12 mouse cellular contexts compared by ENCODE assay signal in genomic region chr5:127353002-127353401, GRCm38 (mm10).
DNase-seq lines count a peak whose midpoint lies in the region; ATAC-seq and TF ChIP-seq lines count a peak whose summit lies in the region.
"Had no signal": no experiment of that assay in that cellular context is flagged by ENCODE, and none has a peak within 500 bp of the region (broad histone marks: within the 10 kb centered on the region; RNA-seq: fewer than 3 reads in every experiment).

No protein-coding gene starts in this region.

- H3K27me3 ChIP-seq in kidney, postnatal 0 days (ENCODE audit: insufficient read depth, low read length): no peaks in the 10 kb centered on the region
- H3K27me3 ChIP-seq in testis, adult 2 months (ENCODE audit: control insufficient read depth, insufficient read depth, low read length): no peaks in the 10 kb centered on the region
- H3K27me3 ChIP-seq in forebrain, embryonic 10.5 days (ENCODE audit: poor library complexity, severe bottlenecking): no peaks in the 10 kb centered on the region
- H3K27me3 ChIP-seq: neural tube, embryonic 15.5 days; Patski had no signal

- no peak overlapping the region for H3K4me3 ChIP-seq in kidney, postnatal 0 days (replicated peaks; ENCODE audit: low read depth, low read length)
- H3K4me3 ChIP-seq in testis, adult 2 months (ENCODE audit: control insufficient read depth, low read depth, low read length): no peak overlapping the region
- H3K4me3 ChIP-seq in forebrain, embryonic 10.5 days: no peak overlapping the region
- H3K4me3 ChIP-seq: erythroblast, embryonic 14.5 days; neural tube, embryonic 15.5 days had no signal

- no peak overlapping the region for H3K27ac ChIP-seq in kidney, postnatal 0 days
- H3K27ac ChIP-seq in testis, adult 2 months (ENCODE audit: control insufficient read depth, insufficient read depth, low read depth, low read length): no peak overlapping the region
- H3K27ac ChIP-seq in forebrain, embryonic 10.5 days: no peak overlapping the region
- H3K27ac ChIP-seq: neural tube, embryonic 15.5 days had no signal

- TF ChIP-seq POLR2A in testis, adult 2 months (IDR thresholded peaks at IDR 0.05; ENCODE audit: control insufficient read depth, low read depth, low read length): no peak

- H3K4me1 ChIP-seq in kidney, postnatal 0 days (replicated peaks; ENCODE audit: insufficient read depth, low read length): no peaks in the 10 kb centered on the region
- H3K4me1 ChIP-seq in testis, adult 2 months (ENCODE audit: control insufficient read depth, insufficient read depth, low read length): no peaks in the 10 kb centered on the region
- peaks cover 38% of the 10 kb centered on the region for H3K4me1 ChIP-seq in forebrain, embryonic 10.5 days

- peak; percentile 43 for TF ChIP-seq CTCF in kidney, postnatal 0 days (IDR thresholded peaks at IDR 0.05; ENCODE audit: low read depth)
- TF ChIP-seq CTCF in testis, adult 2 months (IDR thresholded peaks at IDR 0.05; ENCODE audit: control insufficient read depth, insufficient read depth, insufficient replicate concordance, low read depth, low read length): peak; percentile 22; the same call in 1 of the 2 replicates

- peak; percentile 41 for DNase-seq in adrenal gland, postnatal 14 days
- no peak for DNase-seq in adrenal gland, postnatal 4 days (ENCODE audit: low spot score in 2 of 2)
- no peak for DNase-seq in kidney, postnatal 0 days (ENCODE audit: low spot score)
- no peak for DNase-seq in kidney, adult 11 months
- DNase-seq in testis, postnatal 10 days (ENCODE audit: low spot score): no peak
- DNase-seq in forebrain, embryonic 10.5 days (ENCODE audit: extremely low spot score, low spot score): no peak
- DNase-seq: thymus, postnatal 36 days had no signal

- no peak overlapping the region for H3K9ac ChIP-seq in kidney, postnatal 0 days (ENCODE audit: low read depth, low read length)
- H3K9ac ChIP-seq: neural tube, embryonic 15.5 days had no signal

- H3K9me3 ChIP-seq in kidney, postnatal 0 days (replicated peaks; ENCODE audit: low read length): no peaks in the 10 kb centered on the region
- no peaks in the 10 kb centered on the region for H3K9me3 ChIP-seq in forebrain, embryonic 10.5 days
- H3K9me3 ChIP-seq: neural tube, embryonic 15.5 days had no signal

- no peak overlapping the region for H3K4me2 ChIP-seq in kidney, postnatal 0 days (ENCODE audit: low read length)
- H3K4me2 ChIP-seq: neural tube, embryonic 15.5 days had no signal

- no peak for ATAC-seq in kidney, postnatal 0 days (replicated peaks; ENCODE audit: low FRiP score, low read depth)
- no peak for ATAC-seq in erythroblast, adult 5-6 weeks (replicated peaks; ENCODE audit: low FRiP score, poor library complexity, severe bottlenecking)
- ATAC-seq: Patski had no signal

- 79% methylated on average over 2 of the region's 2 CpGs for WGBS in kidney, postnatal 0 days
- 51% methylated on average over 2 of the region's 2 CpGs for WGBS in forebrain, embryonic 10.5 days

- H3K36me3 ChIP-seq in kidney, postnatal 0 days (ENCODE audit: insufficient read depth, low read length): no peaks in the 10 kb centered on the region
- H3K36me3 ChIP-seq in testis, adult 2 months (ENCODE audit: control insufficient read depth, insufficient read depth, low read length): no peaks in the 10 kb centered on the region
- 0 out of 2 replicates have a peak, but pooled peaks cover 5% of the 10 kb centered on the region for H3K36me3 ChIP-seq in forebrain, embryonic 10.5 days (replicated peaks)
- H3K36me3 ChIP-seq: neural tube, embryonic 15.5 days had no signal
